Mouse (Mus musculus): ENCODE measurements at regions not wholly inside any gene's neighbourhood (a gene's known extent, or its start where the extent isn't known, plus 50 kb on each side); places are given as distances from the start of the nearest gene placed in this dataset.
A peak's percentile ranks its signal among the peaks of the same experiment; 100 is the strongest.
"Not testable (repeated sequence)": the region's sequence is repeated elsewhere in the genome, so short reads cannot be mapped to it uniquely, and the experiment has no call there.

- no peak for DNase-seq
Observed at GRCm38 (mm10) chr14:53553771-53554170, 700.1 kb downstream of the Dad1 start.

- peak; percentile 79 for DNase-seq
Observed at GRCm38 (mm10) chr14:53547365-53547764, 706.5 kb downstream of the Dad1 start.

- DNase-seq, result peak; percentile 55
Observed at GRCm38 (mm10) chr14:53545351-53545750, 708.6 kb downstream of the Dad1 start.

- DNase-seq, result peak; percentile 85
Observed at GRCm38 (mm10) chr14:53541640-53542039, 712.3 kb downstream of the Dad1 start.

GRCm38 (mm10) chr14:53537895-53538294, 716.0 kb downstream of the Dad1 start:
- DNase-seq, result peak; percentile 85

GRCm38 (mm10) chr14:53523430-53523829, 730.5 kb downstream of the Dad1 start:
- not testable (repeated sequence) for DNase-seq

GRCm38 (mm10) chr14:53518954-53519353, 735.0 kb downstream of the Dad1 start:
- not testable (repeated sequence) for DNase-seq

GRCm38 (mm10) chr14:53516623-53517238, 737.2 kb downstream of the Dad1 start:
- DNase-seq, result not testable (repeated sequence)

- peak; percentile 77 for DNase-seq
Observed at GRCm38 (mm10) chr14:53505389-53505788, 748.5 kb downstream of the Dad1 start.

GRCm38 (mm10) chr14:53488383-53488782, 765.5 kb downstream of the Dad1 start:
- DNase-seq, result not testable (repeated sequence)

- DNase-seq, result peak; percentile 20
Observed at GRCm38 (mm10) chr14:53487611-53488010, 766.3 kb downstream of the Dad1 start.

- not testable (repeated sequence) for DNase-seq
Observed at GRCm38 (mm10) chr14:53474170-53474569, 779.7 kb downstream of the Dad1 start.

- DNase-seq, result not testable (repeated sequence)
Observed at GRCm38 (mm10) chr14:53460790-53461189, 793.1 kb downstream of the Dad1 start.

- DNase-seq, result no peak
Observed at GRCm38 (mm10) chr14:53454001-53454400, 799.9 kb downstream of the Dad1 start.

- not testable (repeated sequence) for DNase-seq
Observed at GRCm38 (mm10) chr14:53439643-53440042, 814.3 kb downstream of the Dad1 start.

- not testable (repeated sequence) for DNase-seq
Observed at GRCm38 (mm10) chr14:53430130-53430529, 823.8 kb downstream of the Dad1 start.

GRCm38 (mm10) chr14:53428447-53428846, 825.5 kb downstream of the Dad1 start:
- not testable (repeated sequence) for DNase-seq

- not testable (repeated sequence) for DNase-seq
Observed at GRCm38 (mm10) chr14:53427636-53428035, 826.3 kb downstream of the Dad1 start.

- peak; percentile 64 for DNase-seq
Observed at GRCm38 (mm10) chr14:53416955-53417354, 836.9 kb downstream of the Dad1 start.

GRCm38 (mm10) chr14:53407500-53408227, 846.2 kb downstream of the Dad1 start:
- not testable (repeated sequence) for DNase-seq

GRCm38 (mm10) chr14:53390307-53390706, 863.6 kb downstream of the Dad1 start:
- not testable (repeated sequence) for DNase-seq

GRCm38 (mm10) chr14:53374591-53374990, 879.0 kb upstream of the Olfr1507 start:
- DNase-seq, result peak; percentile 28

- DNase-seq, result not testable (repeated sequence)
Observed at GRCm38 (mm10) chr14:53373777-53374468, 878.4 kb upstream of the Olfr1507 start.

GRCm38 (mm10) chr14:53369776-53370175, 874.2 kb upstream of the Olfr1507 start:
- DNase-seq, result no peak

Measured in thymus, postnatal 4 days (tissue).